Mouse (Mus musculus): ENCODE results near the gene Cyp4b1. TPM values are rescaled to one million over a fixed set of nuclear protein-coding genes. Genes with fewer than 3 reads are reported as not detected.
"Not testable (repeated sequence)": the region's sequence is repeated elsewhere in the genome, so short reads cannot be mapped to it uniquely, and the experiment has no call there.

Cyp4b1 gene
- polyA plus RNA-seq, 1 experiment from 2014 or later = 1.8 TPM

GRCm38 (mm10) chr4:115625560-115625959 is 22.0 kb downstream of the Cyp4b1 start:
- ATAC-seq (ENCODE audit: insufficient number of reproducible peaks, low FRiP score, low TSS enrichment, low read depth); H3K4me3 ChIP-seq; H3K27ac ChIP-seq; H3K9ac ChIP-seq; H3K9me3 ChIP-seq; H3K27me3 ChIP-seq; H3K4me1 ChIP-seq; H3K4me2 ChIP-seq; H3K36me3 ChIP-seq: not testable (repeated sequence)
- WGBS = 87% methylated on average over 3 of the region's 3 CpGs

GRCm38 (mm10) chr4:115614005-115614404 is 33.5 kb downstream of the Cyp4b1 start:
- Histone ChIP-seq H3K27ac (no peak overlapping the region), H3K4me1 (no peaks in the 10 kb centered on the region), H3K9ac (no peak overlapping the region), H3K36me3 (no peaks in the 10 kb centered on the region), H3K9me3 (no peaks in the 10 kb centered on the region), H3K4me2 (no peak overlapping the region), H3K4me3 (no peak overlapping the region), H3K27me3 (no peaks in the 10 kb centered on the region)
- no peak for ATAC-seq (ENCODE audit: insufficient number of reproducible peaks, low FRiP score, low TSS enrichment, low read depth)

- not testable (repeated sequence) for H3K4me3 ChIP-seq; H3K27me3 ChIP-seq; H3K36me3 ChIP-seq; H3K9ac ChIP-seq; H3K9me3 ChIP-seq; H3K27ac ChIP-seq; ATAC-seq (ENCODE audit: insufficient number of reproducible peaks, low FRiP score, low TSS enrichment, low read depth); H3K4me2 ChIP-seq; H3K4me1 ChIP-seq
- 79% methylated on average over 8 of the region's 8 CpGs for WGBS
These were observed 46.9 kb downstream of the Cyp4b1 start, which contains the start of gene Cyp4a32 for GRCm38 (mm10) chr4:115600611-115601010. TSS of gene Cyp4a32 (plus strand) at chr4:115600969.

- no peak overlapping the region for H3K4me2 ChIP-seq
- H3K9me3 ChIP-seq = no peaks in the 10 kb centered on the region
- no peaks in the 10 kb centered on the region for H3K36me3 ChIP-seq
- no peak overlapping the region for H3K9ac ChIP-seq
- H3K4me3 ChIP-seq = no peak overlapping the region
- no peak overlapping the region for H3K27ac ChIP-seq
- no peaks in the 10 kb centered on the region for H3K27me3 ChIP-seq
- ATAC-seq (ENCODE audit: insufficient number of reproducible peaks, low FRiP score, low TSS enrichment, low read depth) = no peak
- H3K4me1 ChIP-seq = no peaks in the 10 kb centered on the region
- 91% methylated on average over 2 of the region's 2 CpGs for WGBS
These were observed 50.6 kb downstream of the Cyp4b1 start for GRCm38 (mm10) chr4:115596824-115597336.

- WGBS = 95% methylated on average over 1 of the region's 1 CpGs
- no peak for ATAC-seq (ENCODE audit: insufficient number of reproducible peaks, low FRiP score, low TSS enrichment, low read depth)
These were observed 51.2 kb downstream of the Cyp4b1 start for GRCm38 (mm10) chr4:115596357-115596756.

GRCm38 (mm10) chr4:115583036-115583435 is 64.5 kb downstream of the Cyp4b1 start:
- H3K27me3 ChIP-seq = no peaks in the 10 kb centered on the region
- H3K9me3 ChIP-seq = no peaks in the 10 kb centered on the region
- ATAC-seq (ENCODE audit: insufficient number of reproducible peaks, low FRiP score, low TSS enrichment, low read depth) = no peak
- no peaks in the 10 kb centered on the region for H3K4me1 ChIP-seq
- H3K9ac ChIP-seq = no peak overlapping the region
- H3K4me3 ChIP-seq = no peak overlapping the region
- no peak overlapping the region for H3K4me2 ChIP-seq
- H3K27ac ChIP-seq = no peak overlapping the region
- H3K36me3 ChIP-seq = no peaks in the 10 kb centered on the region

More at GRCm38 (mm10) chr4:115596357-115596756, 51.2 kb downstream of the Cyp4b1 start:
- Histone ChIP-seq H3K27me3 (no peaks in the 10 kb centered on the region), H3K27ac (no peak overlapping the region), H3K9ac (no peak overlapping the region), H3K4me2 (no peak overlapping the region), H3K36me3 (no peaks in the 10 kb centered on the region), H3K4me3 (no peak overlapping the region), H3K4me1 (no peaks in the 10 kb centered on the region), H3K9me3 (no peaks in the 10 kb centered on the region)

GRCm38 (mm10) chr4:115575776-115576175 is 71.7 kb downstream of the Cyp4b1 start:
- 70% methylated on average over 2 of the region's 2 CpGs for WGBS
- no peak for ATAC-seq (ENCODE audit: insufficient number of reproducible peaks, low FRiP score, low TSS enrichment, low read depth)
- Histone ChIP-seq H3K4me3 (no peak overlapping the region), H3K27ac (no peak overlapping the region), H3K9ac (no peak overlapping the region), H3K4me1 (no peaks in the 10 kb centered on the region), H3K36me3 (no peaks in the 10 kb centered on the region), H3K4me2 (no peak overlapping the region), H3K27me3 (no peaks in the 10 kb centered on the region), H3K9me3 (no peaks in the 10 kb centered on the region)

- H3K4me1 ChIP-seq = no peaks in the 10 kb centered on the region
- 74% methylated on average over 3 of the region's 3 CpGs for WGBS
- H3K36me3 ChIP-seq = no peaks in the 10 kb centered on the region
- H3K4me2 ChIP-seq = no peak overlapping the region
- no peak overlapping the region for H3K27ac ChIP-seq
- no peak overlapping the region for H3K9ac ChIP-seq
- H3K27me3 ChIP-seq = no peaks in the 10 kb centered on the region
- no peaks in the 10 kb centered on the region for H3K9me3 ChIP-seq
- ATAC-seq (ENCODE audit: insufficient number of reproducible peaks, low FRiP score, low TSS enrichment, low read depth) = no peak
- no peak overlapping the region for H3K4me3 ChIP-seq
These were observed 72.3 kb downstream of the Cyp4b1 start for GRCm38 (mm10) chr4:115575255-115575654.

Other genes with a start within 250 kb of the Cyp4b1 start
- gene Cyp4a12b, start 236.1 kb downstream of the Cyp4b1 start, polyA plus RNA-seq (2015; fragmentation: Nextera tagmentation; extraction: Ambion mirVana) = not detected in 2 replicates
- gene Cyp4a30b, start 195.1 kb downstream of the Cyp4b1 start, polyA plus RNA-seq (2015; fragmentation: Nextera tagmentation; extraction: Ambion mirVana) = not detected in 2 replicates
- gene Cyp4a14, start 151.6 kb downstream of the Cyp4b1 start, polyA plus RNA-seq (2015; fragmentation: Nextera tagmentation; extraction: Ambion mirVana) = not detected in 2 replicates
- gene Cyp4a10, start 129.5 kb downstream of the Cyp4b1 start, polyA plus RNA-seq (2015; fragmentation: Nextera tagmentation; extraction: Ambion mirVana) = not detected in 2 replicates
- 0.07 TPM in 1 of 2 replicates, not detected in the other for gene Cyp4a31, start 84.1 kb downstream of the Cyp4b1 start, polyA plus RNA-seq (2015; fragmentation: Nextera tagmentation; extraction: Ambion mirVana)
- not detected in 2 replicates for gene Cyp4a32, start 46.8 kb downstream of the Cyp4b1 start, polyA plus RNA-seq (2015; fragmentation: Nextera tagmentation; extraction: Ambion mirVana)
- gene Efcab14, start 90.0 kb upstream of the Cyp4b1 start, polyA plus RNA-seq (2015; fragmentation: Nextera tagmentation; extraction: Ambion mirVana) = 34.1 and 36.5 TPM in 2 replicates
- gene Tex38, start 133.3 kb upstream of the Cyp4b1 start, polyA plus RNA-seq (2015; fragmentation: Nextera tagmentation; extraction: Ambion mirVana) = 0.22 and 0.26 TPM in 2 replicates
- 44.1 and 50.6 TPM in 2 replicates for gene Atpaf1, start 137.1 kb upstream of the Cyp4b1 start, polyA plus RNA-seq (2015; fragmentation: Nextera tagmentation; extraction: Ambion mirVana)
- 14.0 and 14.1 TPM in 2 replicates for gene Mob3c, start 180.4 kb upstream of the Cyp4b1 start, polyA plus RNA-seq (2015; fragmentation: Nextera tagmentation; extraction: Ambion mirVana)
- 31.8 and 32.7 TPM in 2 replicates for gene Mknk1, start 191.5 kb upstream of the Cyp4b1 start, polyA plus RNA-seq (2015; fragmentation: Nextera tagmentation; extraction: Ambion mirVana)
- not detected in 2 replicates for gene Kncn, start 236.7 kb upstream of the Cyp4b1 start, polyA plus RNA-seq (2015; fragmentation: Nextera tagmentation; extraction: Ambion mirVana)
- gene 6430628N08Rik, start 242.9 kb upstream of the Cyp4b1 start, polyA plus RNA-seq (2015; fragmentation: Nextera tagmentation; extraction: Ambion mirVana) = not detected in 2 replicates